Mouse (Mus musculus): Measurements from ENCODE around the gene Olfr1118. TPM values are rescaled to one million over a fixed set of nuclear protein-coding genes. Genes with fewer than 3 reads are reported as not detected.
"Not testable (repeated sequence)": the region's sequence is repeated elsewhere in the genome, so short reads cannot be mapped to it uniquely, and the experiment has no call there.

The Olfr1118 gene
- polyA plus RNA-seq (2015; fragmentation: Nextera tagmentation; extraction: Ambion mirVana), result not detected in 2 replicates

DNA sequence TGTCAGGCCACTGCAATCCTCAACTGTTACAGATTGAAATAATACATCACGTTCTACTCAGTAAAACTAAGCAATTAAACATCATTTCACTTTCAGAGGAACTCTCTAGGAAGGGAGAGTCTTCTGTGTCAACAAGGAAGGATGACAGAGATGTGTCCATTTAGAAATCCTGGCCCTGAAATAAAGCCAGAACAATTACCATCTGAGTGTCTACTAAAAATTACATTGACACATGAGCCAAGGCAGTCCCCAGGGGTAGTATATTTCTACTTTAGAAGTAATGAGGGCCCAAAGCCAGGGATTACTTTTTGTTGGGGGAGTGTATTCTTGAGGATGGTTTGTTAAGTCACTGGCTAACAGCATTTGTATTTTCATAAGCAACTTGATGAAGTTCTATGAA, at the start of gene Olfr1118:
TSS of gene Olfr1118 (plus strand) at position 301 of the 400 bp plus-strand sequence.
- Histone ChIP-seq H3K27ac (no peak within 1 kb of the TSS), H3K9ac (replicated peaks) (no peak within 1 kb of the TSS), H3K4me1 (replicated peaks) (no peaks in the 10 kb centered on the region), H3K27me3 (no peaks in the 10 kb centered on the region), H3K36me3 (no peaks in the 10 kb centered on the region), H3K9me3 (no peaks in the 10 kb centered on the region), H3K4me3 (replicated peaks) (no peak within 1 kb of the TSS), H3K4me2 (replicated peaks) (no peak within 1 kb of the TSS)
- 76% methylated on average over 1 of the region's 1 CpGs for WGBS
- no peak for ATAC-seq

DNA sequence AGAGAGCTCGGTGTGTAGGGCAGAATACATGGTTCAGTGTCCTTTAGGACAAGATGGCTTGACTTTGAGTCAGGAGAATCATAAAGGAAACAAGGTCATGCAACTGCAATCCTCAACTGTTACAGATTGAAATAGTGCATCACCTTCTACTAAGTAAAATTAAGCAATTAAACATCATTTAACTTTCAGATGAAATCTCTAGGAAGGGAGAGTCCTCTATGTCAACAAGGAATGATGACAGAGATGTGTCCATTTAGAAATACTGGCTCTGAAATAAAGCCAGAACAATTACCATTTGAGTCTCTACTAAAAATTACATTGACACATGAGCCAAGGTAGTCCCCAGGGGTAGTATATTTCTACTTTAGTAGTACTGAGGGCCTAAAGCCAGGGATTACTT, 40.1 kb upstream of the Olfr1118 start, which contains the start of gene Olfr1116:
TSS of gene Olfr1116 (plus strand) at position 301 of the 400 bp plus-strand sequence.
- Histone ChIP-seq H3K4me2 (replicated peaks) (no peak within 1 kb of the TSS), H3K4me3 (replicated peaks) (no peak within 1 kb of the TSS), H3K27ac (no peak within 1 kb of the TSS), H3K4me1 (replicated peaks) (no peaks in the 10 kb centered on the region), H3K27me3 (no peaks in the 10 kb centered on the region), H3K9ac (replicated peaks) (no peak within 1 kb of the TSS), H3K9me3 (no peaks in the 10 kb centered on the region), H3K36me3 (no peaks in the 10 kb centered on the region)
- no peak for ATAC-seq
- WGBS, result 88% methylated on average over 1 of the region's 1 CpGs

DNA sequence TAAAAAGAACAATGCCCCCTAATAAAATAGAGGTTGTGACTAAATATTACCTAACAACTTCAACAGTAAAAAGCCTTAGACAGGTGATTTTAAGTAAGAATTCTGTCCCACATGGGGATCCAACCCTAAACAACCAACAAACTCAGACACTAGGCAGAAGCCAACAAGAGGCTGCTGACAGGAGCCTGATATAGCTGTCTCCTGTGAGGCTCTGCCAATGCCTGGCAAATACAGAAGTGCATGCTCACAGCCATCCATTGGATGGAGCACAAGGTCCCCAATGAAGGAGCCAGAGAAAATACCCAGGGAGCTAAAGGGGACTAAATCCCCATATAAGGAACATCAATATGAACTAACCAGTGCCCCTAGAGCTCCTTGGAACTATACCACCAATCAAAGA, 13.4 kb upstream of the Olfr1118 start:
- not testable (repeated sequence) for ATAC-seq; H3K4me2 ChIP-seq (replicated peaks); H3K27me3 ChIP-seq; H3K27ac ChIP-seq; H3K4me3 ChIP-seq (replicated peaks); H3K9me3 ChIP-seq; H3K36me3 ChIP-seq; H3K9ac ChIP-seq (replicated peaks); H3K4me1 ChIP-seq (replicated peaks)

DNA sequence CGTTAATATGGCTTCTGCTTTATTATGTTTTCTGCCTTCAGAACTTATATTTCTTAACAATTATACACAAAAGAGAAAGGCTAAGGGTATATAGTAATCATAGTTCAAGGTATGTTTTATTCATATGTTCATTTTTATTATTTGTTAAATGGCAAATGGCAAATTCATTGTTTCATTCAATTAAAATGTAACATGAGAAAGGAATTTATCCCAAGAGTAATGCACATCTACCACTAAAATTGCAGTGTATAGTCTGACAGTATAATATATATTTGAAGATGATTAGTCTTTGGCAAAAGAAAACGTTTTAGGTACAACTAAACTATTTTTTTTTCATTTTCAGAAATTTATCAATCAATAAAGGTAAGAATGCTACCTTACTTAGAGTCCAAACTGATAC, 47.1 kb downstream of the Olfr1118 start, which contains the start of gene Olfr1120:
TSS of gene Olfr1120 (plus strand) at position 301 of the 400 bp plus-strand sequence.
- no peak for ATAC-seq
- WGBS, result 58% methylated on average over 2 of the region's 2 CpGs

DNA sequence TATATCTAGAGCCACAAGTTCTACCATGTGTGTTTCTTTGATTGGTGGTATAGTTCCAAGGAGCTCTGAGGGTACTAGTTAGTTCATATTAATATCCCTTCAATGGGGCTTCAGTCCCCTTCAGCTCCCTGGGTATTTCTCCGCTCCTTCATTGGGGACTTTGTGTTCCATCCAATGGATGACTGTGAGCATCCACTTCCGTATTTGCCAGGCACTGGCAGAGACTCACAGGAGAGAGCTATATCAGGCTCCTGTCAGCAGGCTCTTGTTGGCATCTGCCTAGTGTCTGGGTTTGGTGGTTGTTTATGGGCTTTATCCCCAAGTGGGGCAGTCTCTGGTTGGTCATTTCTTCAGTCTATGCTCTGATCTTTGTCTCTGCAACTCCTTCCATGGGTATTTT, 52.7 kb downstream of the Olfr1118 start:
- H3K4me3 ChIP-seq (replicated peaks); H3K4me2 ChIP-seq (replicated peaks); H3K27me3 ChIP-seq; H3K27ac ChIP-seq; H3K9ac ChIP-seq (replicated peaks); H3K9me3 ChIP-seq; H3K36me3 ChIP-seq; H3K4me1 ChIP-seq (replicated peaks); ATAC-seq: not testable (repeated sequence)
- 91% methylated on average over 2 of the region's 2 CpGs for WGBS

More for the DNA sequence above, 47.1 kb downstream of the Olfr1118 start, which contains the start of gene Olfr1120:
- Histone ChIP-seq H3K4me3 (replicated peaks) (no peak within 1 kb of the TSS), H3K9me3 (no peaks in the 10 kb centered on the region), H3K4me1 (replicated peaks) (no peaks in the 10 kb centered on the region), H3K36me3 (no peaks in the 10 kb centered on the region), H3K27ac (no peak within 1 kb of the TSS), H3K27me3 (no peaks in the 10 kb centered on the region), H3K4me2 (replicated peaks) (no peak within 1 kb of the TSS), H3K9ac (replicated peaks) (no peak within 1 kb of the TSS)

Other genes starting within 250 kb of the Olfr1118 start
- not detected in 2 replicates for gene Olfr1107, start 231.8 kb upstream of the Olfr1118 start, polyA plus RNA-seq (2015; fragmentation: Nextera tagmentation; extraction: Ambion mirVana)
- not detected in 2 replicates for gene Olfr1109, start 211.6 kb upstream of the Olfr1118 start, polyA plus RNA-seq (2015; fragmentation: Nextera tagmentation; extraction: Ambion mirVana)
- gene Olfr259, start 193.0 kb upstream of the Olfr1118 start, polyA plus RNA-seq (2015; fragmentation: Nextera tagmentation; extraction: Ambion mirVana), result not detected in 2 replicates
- gene Olfr1110, start 167.3 kb upstream of the Olfr1118 start, polyA plus RNA-seq (2015; fragmentation: Nextera tagmentation; extraction: Ambion mirVana), result not detected in 2 replicates
- not detected in 2 replicates for gene Olfr1111, start 155.0 kb upstream of the Olfr1118 start, polyA plus RNA-seq (2015; fragmentation: Nextera tagmentation; extraction: Ambion mirVana)
- gene Olfr1112, start 119.8 kb upstream of the Olfr1118 start, polyA plus RNA-seq (2015; fragmentation: Nextera tagmentation; extraction: Ambion mirVana), result not detected in 2 replicates
- not detected in 2 replicates for gene Olfr1113, start 98.6 kb upstream of the Olfr1118 start, polyA plus RNA-seq (2015; fragmentation: Nextera tagmentation; extraction: Ambion mirVana)
- not detected in 2 replicates for gene Olfr1115, start 59.6 kb upstream of the Olfr1118 start, polyA plus RNA-seq (2015; fragmentation: Nextera tagmentation; extraction: Ambion mirVana)
- gene Olfr1116, start 40.0 kb upstream of the Olfr1118 start, polyA plus RNA-seq (2015; fragmentation: Nextera tagmentation; extraction: Ambion mirVana), result not detected in 2 replicates
- not detected in 2 replicates for gene Olfr1120, start 47.2 kb downstream of the Olfr1118 start, polyA plus RNA-seq (2015; fragmentation: Nextera tagmentation; extraction: Ambion mirVana)
- gene Olfr1121, start 62.3 kb downstream of the Olfr1118 start, polyA plus RNA-seq (2015; fragmentation: Nextera tagmentation; extraction: Ambion mirVana), result not detected in 2 replicates
- gene Olfr1122, start 78.3 kb downstream of the Olfr1118 start, polyA plus RNA-seq (2015; fragmentation: Nextera tagmentation; extraction: Ambion mirVana), result not detected in 2 replicates
- gene Olfr1123, start 109.1 kb downstream of the Olfr1118 start, polyA plus RNA-seq (2015; fragmentation: Nextera tagmentation; extraction: Ambion mirVana), result not detected in 2 replicates
- 0.07 TPM in 1 of 2 replicates, not detected in the other for gene Olfr1124, start 122.7 kb downstream of the Olfr1118 start, polyA plus RNA-seq (2015; fragmentation: Nextera tagmentation; extraction: Ambion mirVana)
- not detected in 2 replicates for gene Olfr1126, start 146.4 kb downstream of the Olfr1118 start, polyA plus RNA-seq (2015; fragmentation: Nextera tagmentation; extraction: Ambion mirVana)
- not detected in 2 replicates for gene Pramel7, start 189.5 kb downstream of the Olfr1118 start, polyA plus RNA-seq (2015; fragmentation: Nextera tagmentation; extraction: Ambion mirVana)
- gene Pramel6, start 199.0 kb downstream of the Olfr1118 start, polyA plus RNA-seq (2015; fragmentation: Nextera tagmentation; extraction: Ambion mirVana), result not detected in 2 replicates
- gene Olfr153, start 224.2 kb downstream of the Olfr1118 start, polyA plus RNA-seq (2015; fragmentation: Nextera tagmentation; extraction: Ambion mirVana), result not detected in 2 replicates
- not detected in 2 replicates for gene Olfr1128, start 238.0 kb downstream of the Olfr1118 start, polyA plus RNA-seq (2015; fragmentation: Nextera tagmentation; extraction: Ambion mirVana)